Mouse (Mus musculus): Measurements from ENCODE around the gene Dcp1b. TPM values are rescaled to one million over a fixed set of nuclear protein-coding genes. Genes with fewer than 3 reads are reported as not detected.
A peak's percentile ranks its signal among the peaks of the same experiment; 100 is the strongest.

The Dcp1b gene
- polyA plus RNA-seq, 1 experiment from 2014 or later = 9.4 TPM

DNA sequence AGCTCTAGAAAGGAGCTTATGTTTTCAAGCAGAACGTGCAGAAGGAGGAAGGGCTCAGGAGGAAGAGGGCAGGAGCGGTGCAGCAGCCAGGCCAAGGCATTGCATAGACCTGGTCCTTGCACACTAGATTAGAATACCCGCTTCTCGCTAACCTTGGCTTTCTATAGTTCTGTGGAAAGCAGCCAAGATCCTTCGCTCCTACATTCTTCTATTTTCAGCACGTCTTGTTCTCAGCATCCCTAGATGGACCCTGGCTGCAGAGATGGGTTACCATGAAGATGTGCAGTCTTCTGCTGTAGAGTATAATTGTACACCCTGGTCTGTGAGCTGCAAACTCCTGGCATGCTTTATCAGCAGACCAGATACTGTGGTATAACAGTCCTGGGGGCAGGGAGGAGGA, 39.1 kb downstream of the Dcp1b start:
- Histone ChIP-seq H3K4me1 (replicated peaks; ENCODE audit: insufficient read depth, low read length) (no peaks in the 10 kb centered on the region), H3K36me3 (ENCODE audit: insufficient read depth, low read length) (peaks cover 29% of the 10 kb centered on the region), H3K4me3 (replicated peaks; ENCODE audit: low read depth, low read length) (no peak overlapping the region), H3K9ac (ENCODE audit: low read depth, low read length) (no peak overlapping the region), H3K27me3 (ENCODE audit: insufficient read depth, low read length) (no peaks in the 10 kb centered on the region), H3K27ac (no peak overlapping the region), H3K9me3 (replicated peaks; ENCODE audit: low read length) (no peaks in the 10 kb centered on the region), H3K4me2 (ENCODE audit: low read length) (no peak overlapping the region)
- WGBS = 60% methylated on average over 6 of the region's 6 CpGs
- no peak for DNase-seq (ENCODE audit: low spot score)
- TF ChIP-seq CTCF (IDR thresholded peaks at IDR 0.05; ENCODE audit: low read depth) = no peak
- ATAC-seq (replicated peaks; ENCODE audit: low FRiP score, low read depth) = no peak

DNA sequence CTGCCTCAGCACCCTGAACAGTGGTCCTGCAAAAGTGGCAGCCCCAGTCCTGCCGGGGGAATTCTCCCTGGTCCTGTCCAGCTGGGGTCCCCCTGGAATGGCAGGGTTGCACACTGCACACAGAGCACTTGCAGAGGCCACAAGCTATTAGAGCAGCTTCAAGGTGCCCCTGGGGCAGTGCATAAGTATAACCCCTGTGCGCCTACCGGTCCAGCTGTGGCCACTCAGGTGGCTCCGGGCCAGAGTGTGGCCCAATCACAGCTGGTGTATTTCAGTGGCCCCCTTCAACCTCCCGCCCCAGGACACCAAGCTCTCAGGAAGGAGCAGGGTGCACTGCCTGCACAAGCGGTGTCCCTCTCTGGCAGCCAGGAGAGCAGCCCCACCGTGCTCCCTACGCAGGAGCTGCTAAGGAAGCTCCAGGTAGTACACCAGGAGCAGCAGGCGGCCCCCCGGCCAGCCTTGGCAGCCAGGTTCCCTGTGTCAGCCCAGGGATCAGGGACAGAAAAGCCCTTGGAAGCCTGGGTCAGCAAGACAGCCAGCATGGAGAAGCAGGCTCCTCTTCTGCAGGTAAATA, 40.1 kb downstream of the Dcp1b start:
- H3K27me3 ChIP-seq (ENCODE audit: insufficient read depth, low read length) = no peaks in the 10 kb centered on the region

DNA sequence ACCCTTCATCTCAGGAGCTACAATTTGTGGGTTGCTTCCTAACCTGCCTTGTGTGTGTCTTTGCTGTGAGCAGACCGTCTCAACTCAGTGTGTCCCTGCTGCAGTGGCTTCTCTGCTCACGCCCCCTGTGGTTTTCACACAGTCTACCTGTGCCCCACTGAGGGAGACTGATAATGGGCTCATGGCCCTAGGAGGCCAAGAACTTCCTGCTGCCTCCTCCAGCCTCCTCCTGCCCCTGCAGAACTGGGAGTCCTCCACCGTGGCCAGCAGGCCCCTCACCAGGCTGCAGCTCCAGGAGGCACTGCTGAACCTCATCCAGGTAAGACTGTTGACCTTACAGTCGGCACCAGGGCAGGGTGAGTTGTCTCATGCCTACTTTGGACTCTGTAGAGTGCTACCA, 42.6 kb downstream of the Dcp1b start:
- no peak overlapping the region for H3K9ac ChIP-seq (ENCODE audit: low read depth, low read length)
- H3K27me3 ChIP-seq (ENCODE audit: insufficient read depth, low read length) = no peaks in the 10 kb centered on the region
- no peak overlapping the region for H3K4me3 ChIP-seq (replicated peaks; ENCODE audit: low read depth, low read length)
- no peak overlapping the region for H3K27ac ChIP-seq
- no peaks in the 10 kb centered on the region for H3K4me1 ChIP-seq (replicated peaks; ENCODE audit: insufficient read depth, low read length)
- H3K36me3 ChIP-seq (ENCODE audit: insufficient read depth, low read length) = peaks cover 29% of the 10 kb centered on the region
- WGBS = 76% methylated on average over 4 of the region's 4 CpGs
- no peak for DNase-seq (ENCODE audit: low spot score)
- no peak for ATAC-seq (replicated peaks; ENCODE audit: low FRiP score, low read depth)
- H3K4me2 ChIP-seq (ENCODE audit: low read length) = no peak overlapping the region
- no peaks in the 10 kb centered on the region for H3K9me3 ChIP-seq (replicated peaks; ENCODE audit: low read length)
- no peak for TF ChIP-seq CTCF (IDR thresholded peaks at IDR 0.05; ENCODE audit: low read depth)

More for the DNA sequence above, 40.1 kb downstream of the Dcp1b start:
- no peak overlapping the region for H3K9ac ChIP-seq (ENCODE audit: low read depth, low read length)
- no peak overlapping the region for H3K4me2 ChIP-seq (ENCODE audit: low read length)
- TF ChIP-seq CTCF (IDR thresholded peaks at IDR 0.05; ENCODE audit: low read depth) = no peak
- no peaks in the 10 kb centered on the region for H3K9me3 ChIP-seq (replicated peaks; ENCODE audit: low read length)
- 86% methylated on average over 10 of the region's 10 CpGs for WGBS
- H3K27ac ChIP-seq = no peak overlapping the region
- H3K36me3 ChIP-seq (ENCODE audit: insufficient read depth, low read length) = peaks cover 29% of the 10 kb centered on the region
- H3K4me3 ChIP-seq (replicated peaks; ENCODE audit: low read depth, low read length) = no peak overlapping the region
- H3K4me1 ChIP-seq (replicated peaks; ENCODE audit: insufficient read depth, low read length) = no peaks in the 10 kb centered on the region
- DNase-seq (ENCODE audit: low spot score) (no peak), ATAC-seq (replicated peaks; ENCODE audit: low FRiP score, low read depth) (no peak)

DNA sequence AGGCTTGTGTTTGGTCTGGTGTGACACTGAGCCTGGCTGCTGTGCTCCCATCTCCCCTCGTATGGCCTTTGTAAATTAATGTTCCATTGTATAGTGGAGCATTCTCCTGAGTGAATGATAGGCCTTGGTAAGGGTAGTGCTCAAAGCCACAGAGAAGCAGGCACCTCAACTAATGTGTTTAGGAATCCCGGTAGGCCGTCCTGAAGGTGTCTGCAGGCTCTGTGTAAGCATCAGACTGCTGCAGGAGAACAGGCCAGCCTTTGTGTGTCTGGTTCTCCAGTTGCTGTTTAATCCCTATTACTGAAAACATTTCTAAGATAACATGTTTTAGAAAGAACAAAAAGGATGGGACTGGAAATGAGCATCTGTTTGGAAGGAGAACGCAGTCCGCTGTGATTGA, 43.5 kb downstream of the Dcp1b start:
- TF ChIP-seq CTCF (IDR thresholded peaks at IDR 0.05; ENCODE audit: low read depth) = no peak
- no peak for ATAC-seq (replicated peaks; ENCODE audit: low FRiP score, low read depth)
- WGBS = 96% methylated on average over 5 of the region's 5 CpGs

DNA sequence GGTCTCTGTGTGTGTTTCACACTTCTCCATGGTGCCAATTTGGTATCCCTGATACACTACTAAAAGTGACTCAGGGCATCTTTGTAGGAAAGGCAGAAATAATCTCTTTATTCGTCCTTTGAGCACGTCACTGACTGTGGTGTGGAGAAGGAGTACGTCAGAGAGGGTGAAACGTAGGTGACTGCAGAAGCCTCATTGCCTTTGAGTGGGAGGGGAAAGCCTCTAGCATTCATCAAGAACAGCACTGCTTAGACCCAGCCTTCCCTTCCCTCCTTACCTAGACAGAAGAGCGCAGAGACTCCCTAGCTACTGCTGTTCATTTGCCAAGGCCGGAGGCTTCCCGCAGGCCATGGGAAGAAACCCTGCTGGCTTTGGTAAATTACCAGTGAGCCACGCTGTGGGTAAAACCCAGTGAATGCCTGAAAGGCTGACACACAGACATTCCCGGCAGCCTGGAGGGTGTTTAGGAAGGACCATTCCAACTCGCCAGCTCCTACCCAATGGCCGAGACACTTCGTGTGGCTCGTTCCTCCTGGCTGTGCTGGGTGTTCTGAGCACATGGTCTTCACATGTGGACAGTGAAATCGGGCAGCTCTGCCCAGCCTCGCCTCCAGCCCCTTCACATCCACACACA, 44.3 kb downstream of the Dcp1b start:
- DNase-seq (ENCODE audit: low spot score) (no peak), ATAC-seq (replicated peaks; ENCODE audit: low FRiP score, low read depth) (no peak)
- no peak overlapping the region for H3K4me2 ChIP-seq (ENCODE audit: low read length)
- H3K9ac ChIP-seq (ENCODE audit: low read depth, low read length) = no peak overlapping the region
- H3K9me3 ChIP-seq (replicated peaks; ENCODE audit: low read length) = no peaks in the 10 kb centered on the region
- H3K27ac ChIP-seq = no peak overlapping the region
- peaks cover 24% of the 10 kb centered on the region for H3K36me3 ChIP-seq (ENCODE audit: insufficient read depth, low read length)
- H3K4me1 ChIP-seq (replicated peaks; ENCODE audit: insufficient read depth, low read length) = no peaks in the 10 kb centered on the region
- no peaks in the 10 kb centered on the region for H3K27me3 ChIP-seq (ENCODE audit: insufficient read depth, low read length)
- no peak for TF ChIP-seq CTCF (IDR thresholded peaks at IDR 0.05; ENCODE audit: low read depth)
- H3K4me3 ChIP-seq (replicated peaks; ENCODE audit: low read depth, low read length) = no peak overlapping the region
- 84% methylated on average over 15 of the region's 15 CpGs for WGBS

More for the DNA sequence above, 43.5 kb downstream of the Dcp1b start:
- peaks cover 24% of the 10 kb centered on the region for H3K36me3 ChIP-seq (ENCODE audit: insufficient read depth, low read length)
- no peak overlapping the region for H3K4me2 ChIP-seq (ENCODE audit: low read length)
- H3K27me3 ChIP-seq (ENCODE audit: insufficient read depth, low read length) = no peaks in the 10 kb centered on the region
- DNase-seq (ENCODE audit: low spot score) = no peak
- no peaks in the 10 kb centered on the region for H3K4me1 ChIP-seq (replicated peaks; ENCODE audit: insufficient read depth, low read length)
- no peak overlapping the region for H3K9ac ChIP-seq (ENCODE audit: low read depth, low read length)
- no peak overlapping the region for H3K27ac ChIP-seq
- H3K4me3 ChIP-seq (replicated peaks; ENCODE audit: low read depth, low read length) = no peak overlapping the region
- no peaks in the 10 kb centered on the region for H3K9me3 ChIP-seq (replicated peaks; ENCODE audit: low read length)

DNA sequence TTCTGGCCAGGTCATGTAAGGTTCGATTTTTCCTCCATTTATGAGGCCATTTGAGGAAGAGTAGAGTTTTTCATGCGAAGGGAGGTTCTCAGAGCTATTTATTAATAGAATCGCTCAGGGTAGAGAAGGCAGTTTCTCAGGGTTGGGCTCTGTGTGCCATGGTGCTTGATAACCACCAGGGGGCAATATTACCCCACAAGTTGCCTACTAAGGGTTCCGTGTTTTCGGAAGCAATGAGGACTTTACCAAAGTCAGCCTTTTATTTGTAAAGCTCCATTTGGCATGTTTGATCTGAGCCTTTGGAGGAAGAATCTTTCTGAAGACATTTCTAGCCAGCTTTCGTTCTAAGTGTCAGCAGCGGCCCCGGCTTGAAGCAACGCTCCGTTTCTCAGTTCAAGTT, 45.2 kb downstream of the Dcp1b start:
- TF ChIP-seq CTCF (IDR thresholded peaks at IDR 0.05; ENCODE audit: low read depth) = peak; percentile 93
- no peaks in the 10 kb centered on the region for H3K9me3 ChIP-seq (replicated peaks; ENCODE audit: low read length)
- no peak overlapping the region for H3K9ac ChIP-seq (ENCODE audit: low read depth, low read length)
- H3K4me3 ChIP-seq (replicated peaks; ENCODE audit: low read depth, low read length) = no peak overlapping the region
- no peaks in the 10 kb centered on the region for H3K27me3 ChIP-seq (ENCODE audit: insufficient read depth, low read length)
- peak; percentile 78 for DNase-seq (ENCODE audit: low spot score)
- no peak overlapping the region for H3K4me2 ChIP-seq (ENCODE audit: low read length)
- no peak overlapping the region for H3K27ac ChIP-seq
- peaks cover 17% of the 10 kb centered on the region for H3K36me3 ChIP-seq (ENCODE audit: insufficient read depth, low read length)
- H3K4me1 ChIP-seq (replicated peaks; ENCODE audit: insufficient read depth, low read length) = no peaks in the 10 kb centered on the region
- WGBS = 46% methylated on average over 10 of the region's 10 CpGs
- ATAC-seq (replicated peaks; ENCODE audit: low FRiP score, low read depth) = no peak; the same call in 1 of the 2 replicates
